Mouse (Mus musculus) midbrain, embryonic 13.5 days (tissue): ENCODE measurements at regions not wholly inside any gene's neighbourhood (a gene's known extent, or its start where the extent isn't known, plus 50 kb on each side); places are given as distances from the start of the nearest gene placed in this dataset.
A peak's percentile ranks its signal among the peaks of the same experiment; 100 is the strongest.

ENCODE experiments used
- ATAC-seq: fragments of 200-750 bp; cut with Nextera tagmentation; 2 replicates; pipeline ENCODE4 v1.8.0; 2017; ENCODE audit warnings: mild to moderate bottlenecking, moderate TSS enrichment, moderate library complexity
- H3K27ac ChIP-seq: fragments of 300-500 bp; sonication (generic); 2 replicates; pipeline ENCODE4 v1.5.1; 2015; ENCODE audit warnings: inconsistent platforms, mild to moderate bottlenecking, moderate library complexity
- H3K27me3 ChIP-seq: fragments of 300-500 bp; sonication (generic); 2 replicates; pipeline ENCODE4 v1.6.1; 2015; ENCODE audit warnings: mild to moderate bottlenecking, inconsistent platforms
- H3K36me3 ChIP-seq: fragments of 300-500 bp; sonication (generic); 2 replicates; pipeline ENCODE4 v1.6.1; 2015; ENCODE audit warnings: mild to moderate bottlenecking, inconsistent platforms
- H3K4me1 ChIP-seq: fragments of 300-500 bp; sonication (generic); replicated peaks from 2 replicates; pipeline ENCODE4 v1.6.1; 2015; ENCODE audit warnings: inconsistent platforms
- H3K4me2 ChIP-seq: fragments of 300-500 bp; sonication (generic); replicated peaks from 2 replicates; pipeline ENCODE4 v1.6.1; 2015; ENCODE audit warnings: moderate library complexity, mild to moderate bottlenecking, inconsistent platforms
- H3K4me3 ChIP-seq: fragments of 300-500 bp; sonication (generic); replicated peaks from 2 replicates; pipeline ENCODE4 v1.5.1; 2015; ENCODE audit warnings: mild to moderate bottlenecking, inconsistent platforms
- H3K9ac ChIP-seq: fragments of 300-500 bp; sonication (generic); replicated peaks from 2 replicates; pipeline ENCODE4 v1.6.1; 2015; ENCODE audit warnings: mild to moderate bottlenecking, inconsistent platforms
- H3K9me3 ChIP-seq: fragments of 300-500 bp; sonication (generic); 2 replicates; pipeline ENCODE4 v1.6.1; 2016; ENCODE audit warnings: mild to moderate bottlenecking, inconsistent platforms
- WGBS: fragments of 180-500 bp; shearing (Covaris S2); methylation state at CpG from one replicate; pipeline ENCODE4 v1.1.7; 2015; 5-methylcytosine and 5-hydroxymethylcytosine counted together

DNA sequence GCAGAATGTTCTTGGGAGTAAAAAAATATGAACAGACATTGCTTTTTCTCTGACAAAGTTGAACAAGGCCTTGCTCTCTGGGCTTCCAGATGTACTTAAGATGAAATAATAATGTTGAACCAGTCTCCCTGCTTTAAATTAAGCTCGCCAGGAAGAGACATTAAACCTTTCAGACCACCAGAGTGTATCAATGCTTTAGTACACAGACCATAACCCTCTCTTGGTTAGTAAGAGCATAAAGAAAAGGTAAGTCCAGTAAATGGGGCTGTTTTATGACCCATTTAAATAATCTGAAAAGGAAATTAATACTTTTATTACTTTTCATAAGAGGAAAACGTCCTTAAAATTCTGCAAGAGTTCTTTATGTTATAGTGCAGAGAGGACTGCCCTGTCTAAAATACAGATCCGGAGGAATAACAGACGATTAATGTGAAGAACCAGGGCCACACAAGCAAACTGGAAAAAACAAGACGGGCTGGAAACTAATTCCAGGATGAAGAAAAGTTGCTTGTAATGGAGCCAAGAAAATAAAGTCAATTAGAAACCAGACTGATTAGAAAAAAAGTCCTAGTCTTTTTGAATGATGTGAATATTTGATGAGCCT is 74.4 kb downstream of the Mettl11b start:
- Histone ChIP-seq H3K27ac (no peak overlapping the region), H3K9me3 (no peaks in the 10 kb centered on the region), H3K36me3 (no peaks in the 10 kb centered on the region), H3K9ac (no peak overlapping the region), H3K4me3 (no peak overlapping the region), H3K4me1 (no peaks in the 10 kb centered on the region), H3K27me3 (no peaks in the 10 kb centered on the region), H3K4me2 (no peak overlapping the region)
- ATAC-seq: no peak
- 82% methylated on average over 5 of the region's 5 CpGs for WGBS

DNA sequence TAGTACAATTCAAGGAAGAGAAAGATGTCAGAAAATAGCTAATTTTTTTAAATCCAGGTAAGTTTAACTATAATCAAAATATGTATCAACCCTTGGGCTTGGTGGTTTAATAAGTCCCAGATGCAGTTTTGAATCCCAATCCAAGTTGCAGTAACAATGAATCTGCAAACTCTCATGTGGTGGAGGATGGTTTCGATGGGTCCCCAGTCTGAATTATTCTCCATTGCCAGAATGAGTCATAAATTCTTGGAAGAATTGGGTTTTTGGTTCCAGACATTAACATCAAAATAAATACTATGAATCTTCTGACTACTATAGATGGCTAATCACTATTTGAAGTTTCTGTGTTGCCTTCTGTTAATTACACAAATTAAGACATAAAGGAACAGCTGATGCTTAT is 82.9 kb downstream of the Mettl11b start:
- WGBS: 96% methylated on average over 1 of the region's 1 CpGs

DNA sequence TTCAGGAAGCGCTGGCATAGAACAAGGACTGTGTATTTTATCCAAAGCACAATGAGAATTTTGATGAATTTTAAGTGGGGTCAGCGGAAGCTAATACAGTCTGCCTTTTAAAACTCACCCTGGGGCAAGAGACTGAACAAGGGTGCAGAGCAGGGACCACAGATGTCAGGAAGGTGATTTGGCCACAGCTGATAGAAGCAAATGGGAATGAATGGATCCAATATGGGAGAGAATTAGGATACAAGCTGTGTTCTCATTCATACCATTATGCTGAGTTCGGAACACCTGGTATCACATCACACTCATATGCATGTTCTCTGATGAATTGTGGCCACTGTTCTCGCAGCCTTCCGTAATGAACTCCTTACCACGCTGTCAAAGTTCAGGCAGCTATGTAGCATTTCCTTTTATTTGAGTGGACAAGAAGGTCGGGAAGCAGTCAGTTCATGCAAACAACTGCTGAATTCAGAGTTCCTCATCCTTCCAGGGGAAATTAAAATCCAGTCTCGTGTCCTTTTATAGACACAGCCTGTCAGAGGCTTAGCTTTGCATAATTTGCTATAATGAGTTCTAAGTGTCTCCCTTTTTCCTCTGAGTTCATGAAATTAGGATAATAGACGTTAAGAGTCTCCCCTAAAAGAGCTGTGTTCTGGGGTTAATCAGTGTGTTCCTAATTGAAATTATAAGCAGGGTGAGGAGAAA is 84.4 kb downstream of the Mettl11b start:
- no peak overlapping the region for H3K4me3 ChIP-seq
- H3K9me3 ChIP-seq: no peaks in the 10 kb centered on the region
- no peak overlapping the region for H3K4me2 ChIP-seq
- H3K36me3 ChIP-seq: no peaks in the 10 kb centered on the region
- WGBS: 38% methylated on average over 9 of the region's 9 CpGs
- no peak overlapping the region for H3K27ac ChIP-seq
- peak; percentile 48; the same call in 1 of the 2 replicates for ATAC-seq
- H3K27me3 ChIP-seq: no peaks in the 10 kb centered on the region
- no peak overlapping the region for H3K9ac ChIP-seq
- H3K4me1 ChIP-seq: peaks cover 12% of the 10 kb centered on the region

More for the DNA sequence above, 82.9 kb downstream of the Mettl11b start:
- Histone ChIP-seq H3K27ac (no peak overlapping the region), H3K9ac (no peak overlapping the region), H3K4me1 (peaks cover 12% of the 10 kb centered on the region), H3K9me3 (no peaks in the 10 kb centered on the region), H3K27me3 (no peaks in the 10 kb centered on the region), H3K36me3 (no peaks in the 10 kb centered on the region), H3K4me3 (no peak overlapping the region), H3K4me2 (no peak overlapping the region)
- no peak for ATAC-seq

DNA sequence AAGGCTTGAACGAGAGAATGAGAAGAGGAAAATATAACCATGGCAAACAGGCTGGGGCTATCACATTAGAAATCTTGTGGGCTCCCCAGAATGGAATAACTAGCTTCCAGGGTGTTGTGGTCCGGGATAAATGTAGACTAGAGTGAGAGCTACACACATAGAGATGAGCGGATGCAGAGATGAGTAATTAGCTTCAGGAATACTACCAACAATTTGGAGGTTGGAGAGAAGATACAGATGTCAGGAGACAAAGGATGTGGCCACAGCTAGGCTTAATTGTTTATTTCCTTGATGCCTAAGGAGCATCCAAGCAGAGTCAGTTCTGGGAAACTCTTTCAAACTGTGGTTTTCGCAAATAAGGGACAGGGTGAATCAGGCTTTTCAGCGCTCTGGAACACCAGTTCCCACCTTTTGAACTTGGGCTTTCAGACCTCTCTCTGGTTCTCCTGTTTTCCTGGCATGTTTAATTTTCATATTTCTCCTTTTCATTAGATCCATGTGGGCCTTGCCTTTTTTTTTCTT is 94.7 kb downstream of the Mettl11b start:
- no peaks in the 10 kb centered on the region for H3K36me3 ChIP-seq
- no peak overlapping the region for H3K4me2 ChIP-seq
- no peaks in the 10 kb centered on the region for H3K9me3 ChIP-seq
- no peak overlapping the region for H3K4me3 ChIP-seq
- H3K27ac ChIP-seq: no peak overlapping the region
- no peaks in the 10 kb centered on the region for H3K27me3 ChIP-seq
- 88% methylated on average over 5 of the region's 5 CpGs for WGBS
- ATAC-seq: no peak
- no peaks in the 10 kb centered on the region for H3K4me1 ChIP-seq
- no peak overlapping the region for H3K9ac ChIP-seq

DNA sequence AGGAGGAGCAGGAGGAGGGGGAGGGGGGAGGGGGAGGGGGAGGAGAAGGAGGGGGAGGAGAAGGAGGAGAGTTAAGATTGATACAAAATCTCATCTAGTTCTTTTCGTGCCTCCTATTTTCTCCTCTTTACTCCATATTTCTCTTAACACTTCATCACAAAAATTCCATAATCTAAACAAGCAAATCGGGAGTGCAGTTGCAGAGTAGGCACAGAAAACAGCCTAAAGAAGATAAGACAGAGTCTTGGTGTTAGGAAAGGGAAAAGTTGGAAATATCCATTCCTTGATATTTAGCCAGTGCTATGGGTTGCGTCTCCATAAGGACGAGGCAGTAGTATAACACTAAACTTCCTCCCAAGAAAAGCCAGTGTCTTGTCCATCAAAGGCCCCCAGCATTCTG is 100.1 kb downstream of the Mettl11b start:
- Histone ChIP-seq H3K27me3 (no peaks in the 10 kb centered on the region), H3K9ac (no peak overlapping the region), H3K36me3 (no peaks in the 10 kb centered on the region), H3K4me3 (no peak overlapping the region), H3K9me3 (no peaks in the 10 kb centered on the region), H3K4me1 (no peaks in the 10 kb centered on the region), H3K4me2 (no peak overlapping the region), H3K27ac (no peak overlapping the region)
- ATAC-seq: no peak
- WGBS: 88% methylated on average over 4 of the region's 4 CpGs

DNA sequence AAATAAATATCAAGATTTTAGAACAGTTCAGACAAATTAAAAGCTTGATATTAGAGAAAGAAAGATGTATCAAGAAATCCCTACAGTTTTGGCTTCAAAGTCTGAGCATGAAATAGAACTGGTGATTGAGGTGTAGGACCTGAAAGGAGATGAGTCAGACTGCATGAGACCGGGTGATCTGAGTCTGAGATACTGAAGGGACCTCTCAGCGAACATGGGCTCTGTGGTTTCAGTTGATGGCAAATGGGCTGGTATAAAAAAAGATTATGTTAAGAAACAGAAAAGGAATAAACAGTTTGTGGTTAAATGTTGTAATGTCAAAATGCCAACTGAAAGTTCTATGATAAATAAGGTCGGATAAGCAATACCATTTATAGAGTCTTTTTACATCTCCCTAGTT is 103.7 kb downstream of the Mettl11b start:
- Histone ChIP-seq H3K36me3 (no peaks in the 10 kb centered on the region), H3K9ac (no peak overlapping the region), H3K4me2 (no peak overlapping the region), H3K27ac (no peak overlapping the region), H3K4me3 (no peak overlapping the region), H3K9me3 (no peaks in the 10 kb centered on the region), H3K27me3 (no peaks in the 10 kb centered on the region), H3K4me1 (no peaks in the 10 kb centered on the region)
- WGBS: 93% methylated on average over 3 of the region's 3 CpGs
- ATAC-seq: no peak

DNA sequence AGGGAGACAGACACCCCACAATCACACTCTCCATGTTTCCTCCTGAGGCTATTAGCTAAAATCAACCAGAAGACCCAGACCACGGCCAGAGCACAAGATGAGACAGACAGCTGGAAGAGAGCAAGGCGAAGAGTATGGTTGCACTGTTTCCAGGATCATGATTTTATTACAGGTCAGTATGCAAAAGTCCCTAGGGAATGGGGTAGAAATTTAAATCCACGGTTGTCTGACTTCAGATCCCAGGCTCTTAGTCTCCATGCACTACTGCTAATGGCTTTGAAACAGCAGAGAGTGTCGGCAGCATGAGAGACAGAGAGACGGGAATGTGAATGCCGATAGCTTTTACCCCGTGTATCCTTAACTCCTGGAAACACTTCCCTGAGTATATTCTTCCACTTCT is 105.2 kb downstream of the Mettl11b start:
- no peaks in the 10 kb centered on the region for H3K27me3 ChIP-seq
- ATAC-seq: no peak
- H3K9me3 ChIP-seq: no peaks in the 10 kb centered on the region
- no peaks in the 10 kb centered on the region for H3K4me1 ChIP-seq
- no peaks in the 10 kb centered on the region for H3K36me3 ChIP-seq
- no peak overlapping the region for H3K9ac ChIP-seq
- H3K4me2 ChIP-seq: no peak overlapping the region
- 82% methylated on average over 7 of the region's 7 CpGs for WGBS
- H3K27ac ChIP-seq: no peak overlapping the region
- H3K4me3 ChIP-seq: no peak overlapping the region

DNA sequence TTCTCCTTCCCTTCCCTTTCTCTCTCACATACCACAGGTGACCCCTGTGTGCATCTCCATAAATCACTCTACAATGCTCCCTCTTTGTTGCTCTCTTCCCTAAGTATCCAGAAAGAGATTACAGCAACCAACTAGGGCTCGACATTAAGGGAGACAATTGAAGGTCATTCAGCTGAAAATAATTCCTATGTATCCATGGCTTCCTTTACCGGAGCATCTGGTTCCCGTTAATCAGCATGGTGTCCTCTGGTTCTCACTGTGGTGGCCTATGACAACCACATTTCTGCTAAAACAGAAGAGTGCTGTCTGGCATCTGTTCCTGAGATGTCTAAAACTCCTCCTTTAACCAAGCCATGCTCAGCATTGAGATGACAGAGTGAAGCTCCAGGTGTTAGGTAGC is 106.9 kb downstream of the Mettl11b start:
- no peak for ATAC-seq
- Histone ChIP-seq H3K36me3 (no peaks in the 10 kb centered on the region), H3K27me3 (no peaks in the 10 kb centered on the region), H3K9me3 (no peaks in the 10 kb centered on the region), H3K4me2 (no peak overlapping the region), H3K9ac (no peak overlapping the region), H3K4me1 (no peaks in the 10 kb centered on the region), H3K4me3 (no peak overlapping the region), H3K27ac (no peak overlapping the region)
- 28% methylated on average over 3 of the region's 3 CpGs for WGBS

DNA sequence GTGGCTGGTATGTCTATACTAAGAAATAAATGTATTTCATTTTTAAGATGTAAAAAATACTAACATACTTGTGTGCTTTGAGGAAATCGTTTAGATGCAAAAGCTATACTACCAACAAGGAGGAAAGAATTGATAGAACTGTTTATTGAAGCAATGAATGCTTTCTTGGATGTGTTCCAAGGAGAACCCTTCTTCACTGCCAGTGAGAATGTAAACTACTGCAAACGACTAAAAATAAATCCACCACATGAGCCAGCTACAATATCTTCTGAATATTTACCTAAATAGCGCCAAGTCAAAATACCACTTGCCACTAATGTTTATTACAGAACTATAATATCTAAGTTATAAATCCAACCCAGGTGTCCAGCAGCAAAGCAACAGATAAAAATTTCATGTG is 108.4 kb downstream of the Mettl11b start:
- WGBS: 87% methylated on average over 3 of the region's 3 CpGs
- Histone ChIP-seq H3K4me2 (no peak overlapping the region), H3K27me3 (no peaks in the 10 kb centered on the region), H3K27ac (no peak overlapping the region), H3K4me1 (no peaks in the 10 kb centered on the region), H3K9me3 (no peaks in the 10 kb centered on the region), H3K36me3 (no peaks in the 10 kb centered on the region), H3K9ac (no peak overlapping the region), H3K4me3 (no peak overlapping the region)
- ATAC-seq: no peak

DNA sequence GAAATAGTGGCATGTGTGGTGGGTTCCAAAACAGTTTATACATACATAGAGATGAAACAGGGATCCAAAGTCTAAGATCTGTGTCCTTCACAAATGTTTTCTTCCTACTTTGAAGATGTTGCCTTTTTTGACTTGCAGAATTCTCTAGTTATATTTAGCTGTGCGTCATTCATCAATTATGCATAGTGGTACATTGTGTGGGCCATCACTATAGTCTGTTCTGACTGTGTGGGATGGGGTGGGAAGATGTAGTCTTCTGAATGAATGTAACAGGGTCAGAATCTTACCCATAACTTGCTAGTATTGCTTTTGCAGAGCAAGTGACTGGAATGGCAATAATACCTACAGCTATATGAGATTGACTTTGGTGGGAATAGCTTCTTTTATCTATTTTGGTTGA is 116.6 kb downstream of the Mettl11b start:
- H3K4me3 ChIP-seq: no peak overlapping the region
- no peak overlapping the region for H3K9ac ChIP-seq
- no peaks in the 10 kb centered on the region for H3K4me1 ChIP-seq
- H3K27ac ChIP-seq: no peak overlapping the region
- no peak for ATAC-seq
- no peaks in the 10 kb centered on the region for H3K36me3 ChIP-seq
- 100% methylated on average over 1 of the region's 1 CpGs for WGBS
- no peak overlapping the region for H3K4me2 ChIP-seq
- H3K27me3 ChIP-seq: no peaks in the 10 kb centered on the region
- H3K9me3 ChIP-seq: no peaks in the 10 kb centered on the region

DNA sequence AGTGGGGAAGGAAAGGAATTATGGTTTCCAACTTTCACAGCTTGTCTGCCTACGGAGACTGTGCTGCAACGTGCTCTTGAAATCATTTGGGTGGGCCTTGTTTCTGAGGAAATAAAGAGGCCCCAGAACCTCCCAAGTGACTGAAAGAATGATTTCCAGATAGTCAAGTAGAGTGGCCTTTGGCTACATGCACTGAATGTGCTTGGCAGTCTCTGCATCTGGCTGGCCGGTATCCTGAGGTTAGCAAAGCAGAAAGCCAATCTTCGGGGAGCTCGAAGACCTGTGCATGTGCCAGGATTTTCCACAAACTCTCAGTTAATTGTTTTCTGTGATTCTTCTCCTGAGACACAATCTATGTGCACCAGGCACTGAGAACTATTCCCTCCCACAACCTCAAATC is 117.3 kb downstream of the Mettl11b start:
- Histone ChIP-seq H3K27me3 (no peaks in the 10 kb centered on the region), H3K9me3 (no peaks in the 10 kb centered on the region), H3K4me3 (no peak overlapping the region), H3K36me3 (no peaks in the 10 kb centered on the region), H3K4me1 (no peaks in the 10 kb centered on the region), H3K9ac (no peak overlapping the region), H3K27ac (no peak overlapping the region), H3K4me2 (no peak overlapping the region)
- WGBS: 68% methylated on average over 5 of the region's 5 CpGs
- no peak for ATAC-seq

DNA sequence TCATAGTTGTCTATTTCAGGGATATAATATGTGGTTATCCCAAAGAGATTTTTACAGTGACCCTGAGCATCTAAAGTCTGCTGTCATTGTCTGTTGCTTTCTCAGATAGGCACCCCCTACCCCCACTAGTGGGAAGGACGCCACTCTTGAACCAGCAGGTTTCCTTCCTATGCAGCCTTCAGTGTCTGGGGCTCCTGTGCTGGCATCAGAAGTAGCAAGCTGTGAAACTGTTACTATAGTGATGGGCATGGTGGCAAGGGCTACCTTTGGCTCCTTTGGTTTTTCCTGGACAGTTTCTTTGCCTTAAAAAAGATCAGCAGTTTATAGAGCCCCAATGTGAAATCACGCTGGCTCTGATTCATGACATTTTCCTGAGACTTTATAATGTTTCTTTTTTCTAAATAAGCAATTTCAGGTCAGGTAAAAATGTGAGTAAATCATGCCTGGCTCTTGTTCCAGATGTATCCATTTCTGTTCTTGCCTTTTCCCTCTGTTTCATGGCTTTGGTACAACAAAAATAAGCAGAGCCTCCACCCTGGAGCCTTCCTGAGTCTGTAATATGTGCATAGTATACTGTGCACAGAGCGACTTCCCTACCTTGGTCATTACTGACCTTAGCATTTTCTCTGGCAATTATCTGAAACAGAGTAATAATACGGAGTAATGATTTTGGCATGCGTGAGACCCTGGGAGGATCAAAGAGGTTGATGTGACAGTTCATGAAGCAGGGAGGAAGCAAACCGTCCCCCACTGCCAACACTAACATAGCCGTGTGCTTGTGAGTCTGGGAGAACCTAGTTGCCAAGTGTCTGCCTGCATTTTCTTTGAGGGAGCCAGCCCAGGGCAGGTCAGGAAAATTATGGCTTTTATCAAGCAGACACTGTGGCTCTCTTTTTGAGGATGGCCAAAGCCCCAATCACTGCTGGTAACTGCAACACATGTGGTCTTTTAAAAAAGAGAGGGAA is 124.8 kb downstream of the Mettl11b start:
- Histone ChIP-seq H3K9ac (no peak overlapping the region), H3K4me3 (no peak overlapping the region), H3K4me2 (no peak overlapping the region), H3K4me1 (no peaks in the 10 kb centered on the region), H3K36me3 (no peaks in the 10 kb centered on the region), H3K9me3 (no peaks in the 10 kb centered on the region), H3K27ac (no peak overlapping the region), H3K27me3 (no peaks in the 10 kb centered on the region)
- ATAC-seq: no peak
- WGBS: 81% methylated on average over 7 of the region's 7 CpGs
